Mouse (Mus musculus) olfactory bulb, adult 2 months (tissue): ENCODE results near the gene Mrpl53.

Experiments used
- CTCF ChIP-seq: fragments of 200-500 bp; IDR thresholded peaks from 2 replicates; pipeline ENCODE4 v1.5.1; 2012; ENCODE audit warnings: low read depth, mild to moderate bottlenecking, low read length, moderate library complexity; ENCODE audit not compliant: insufficient read depth
- POLR2A ChIP-seq: fragments of 200-500 bp; IDR thresholded peaks from 2 replicates; pipeline ENCODE4 v1.6.1; 2012; ENCODE audit warnings: mild to moderate bottlenecking, low read depth, low read length, moderate library complexity; ENCODE audit not compliant: insufficient read depth

DNA sequence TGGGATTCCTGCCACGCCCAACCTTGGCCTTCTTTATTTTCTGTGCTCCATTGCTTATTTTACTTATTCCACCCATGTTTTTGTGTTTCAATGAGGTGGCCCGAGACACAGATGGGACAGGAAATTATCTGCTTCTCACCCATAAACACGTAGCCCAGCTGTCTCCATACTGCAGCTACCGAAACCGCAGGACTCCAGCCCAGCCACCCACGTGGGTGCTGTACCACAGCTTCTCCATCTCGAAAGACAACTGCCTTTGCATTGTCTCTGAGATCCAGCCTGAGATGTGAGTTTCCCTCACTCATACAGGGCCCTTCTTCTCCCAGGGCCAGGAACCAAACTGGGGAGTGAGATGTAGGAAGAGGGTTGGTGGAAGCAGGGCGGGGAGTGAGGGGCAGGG lies 42.8 kb upstream of the Mrpl53 start:
- TF ChIP-seq CTCF = no peak
- TF ChIP-seq POLR2A = no peak
